17 mouse cellular contexts compared by ENCODE assay signal in genomic region chr17:63326227-63326626, GRCm38 (mm10).
"Had no signal": no experiment of that assay in that cellular context is flagged by ENCODE, and none has a peak within 500 bp of the region (broad histone marks: within the 10 kb centered on the region; RNA-seq: fewer than 3 reads in every experiment).

No protein-coding gene starts in this region.

- H3K36me3 ChIP-seq: kidney, embryonic 15.5 days; liver, embryonic 13.5 days; midbrain, embryonic 13.5 days; neural tube, embryonic 12.5 days; stomach, embryonic 15.5 days had no signal

- H3K27me3 ChIP-seq: kidney, embryonic 15.5 days; liver, embryonic 13.5 days; midbrain, embryonic 13.5 days; neural tube, embryonic 12.5 days; stomach, embryonic 15.5 days had no signal

- ATAC-seq: lung, postnatal 0 days; midbrain, embryonic 13.5 days had no signal

- H3K9me3 ChIP-seq: kidney, embryonic 15.5 days; liver, embryonic 13.5 days; midbrain, embryonic 13.5 days; neural tube, embryonic 12.5 days; stomach, embryonic 15.5 days had no signal

- H3K9ac ChIP-seq: kidney, embryonic 15.5 days; liver, embryonic 13.5 days; lung, embryonic 14.5 days; midbrain, embryonic 13.5 days; neural tube, embryonic 12.5 days; stomach, embryonic 15.5 days had no signal

- H3K4me3 ChIP-seq: kidney, embryonic 15.5 days; liver, embryonic 13.5 days; midbrain, embryonic 13.5 days; neural tube, embryonic 12.5 days; stomach, embryonic 15.5 days had no signal

- H3K27ac ChIP-seq: kidney, embryonic 15.5 days; liver, embryonic 13.5 days; macrophage; midbrain, embryonic 13.5 days; neural tube, embryonic 12.5 days; stomach, embryonic 15.5 days had no signal

- H3K4me2 ChIP-seq: kidney, embryonic 15.5 days; liver, embryonic 13.5 days; lung, embryonic 14.5 days; midbrain, embryonic 13.5 days; neural tube, embryonic 12.5 days; stomach, embryonic 15.5 days had no signal

- H3K4me1 ChIP-seq: stomach, embryonic 15.5 days had no signal

- DNase-seq: kidney, adult 8-10 months; kidney, postnatal 10 days; kidney, postnatal 36 days; layer of hippocampus, postnatal 36 days; liver, embryonic 13.5 days; lung, embryonic 14.5 days; retina, postnatal 1 day; right cerebral cortex, postnatal 25 days; spleen, adult 18-20 months; thymus, adult 18-20 months; thymus, postnatal 4 days had no signal
